8 mouse cellular contexts compared by ENCODE assay signal in the genomic region with DNA sequence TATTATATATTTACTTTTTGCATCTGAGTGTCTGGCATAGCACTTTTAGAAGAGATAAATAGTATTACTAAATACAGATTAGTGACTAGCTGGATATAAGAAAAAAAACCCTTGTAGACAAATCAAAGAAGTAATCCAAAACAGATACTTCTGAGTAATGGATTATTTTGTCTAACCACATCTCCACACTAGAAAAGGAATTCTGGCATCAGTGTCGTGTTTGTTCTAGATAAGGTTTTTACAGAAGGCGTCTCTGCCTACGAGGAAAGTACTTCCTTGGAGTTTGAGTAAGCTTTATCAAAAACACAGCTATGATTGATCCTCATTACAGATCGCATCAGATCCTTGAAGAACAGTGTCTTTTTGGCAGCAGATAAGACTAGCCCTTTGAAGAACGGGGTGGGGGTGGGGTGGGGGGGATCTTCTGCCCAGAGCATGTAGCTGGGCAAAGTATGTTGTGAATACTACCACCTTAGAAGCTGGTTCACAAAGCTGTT. TPM values are rescaled to one million over a fixed set of nuclear protein-coding genes. Genes with fewer than 3 reads are reported as not detected.
A peak's percentile ranks its signal among the peaks of the same experiment; 100 is the strongest.
DNase-seq lines count a peak whose midpoint lies in the region; ATAC-seq and TF ChIP-seq lines count a peak whose summit lies in the region.

No protein-coding gene starts in this region.

- DNase-seq in layer of hippocampus, adult 2 months (ENCODE audit: low spot score in 2 of 2) = no peak
- no peak for DNase-seq in layer of hippocampus, postnatal 14 days (ENCODE audit: low spot score in 2 of 2)
- DNase-seq in embryonic facial prominence, embryonic 11.5 days (ENCODE audit: low spot score) = no peak
- no peak for DNase-seq in intestine, embryonic 14.5 days (ENCODE audit: low spot score)
- DNase-seq in midbrain, postnatal 0 days (ENCODE audit: low spot score) = no peak
- no peak for DNase-seq in urinary bladder, postnatal 10 days (ENCODE audit: low spot score)
- DNase-seq in gastrocnemius, adult 18-20 months (ENCODE audit: low spot score) = no peak
- DNase-seq in cerebellum, postnatal 36 days = no peak

- H3K27me3 ChIP-seq in embryonic facial prominence, embryonic 11.5 days (ENCODE audit: control insufficient read depth, insufficient read depth, low read length) = no peaks in the 10 kb centered on the region
- H3K27me3 ChIP-seq in intestine, embryonic 14.5 days (replicated peaks; ENCODE audit: control insufficient read depth, insufficient read depth, low read length) = no peaks in the 10 kb centered on the region
- H3K27me3 ChIP-seq in midbrain, postnatal 0 days (ENCODE audit: insufficient read depth, low read length) = no peaks in the 10 kb centered on the region

- ATAC-seq in embryonic facial prominence, embryonic 11.5 days (replicated peaks; ENCODE audit: insufficient number of reproducible peaks, low FRiP score, low TSS enrichment, low read depth) = no peak
- ATAC-seq in intestine, embryonic 14.5 days (replicated peaks; ENCODE audit: low FRiP score, low TSS enrichment, low read depth) = no peak
- no peak for ATAC-seq in midbrain, postnatal 0 days (ENCODE audit: low FRiP score)

- H3K4me3 ChIP-seq in layer of hippocampus, adult 2 months = peak overlapping the region; percentile 92
- peak overlapping the region; percentile 80 for H3K4me3 ChIP-seq in embryonic facial prominence, embryonic 11.5 days (ENCODE audit: low read depth, low read length)
- peak overlapping the region; percentile 66 for H3K4me3 ChIP-seq in intestine, embryonic 14.5 days (ENCODE audit: low read depth, low read length)
- peak overlapping the region; percentile 77 for H3K4me3 ChIP-seq in midbrain, postnatal 0 days (ENCODE audit: low read depth, low read length)

- WGBS in embryonic facial prominence, embryonic 11.5 days = 28% methylated on average over 5 of the region's 5 CpGs
- 10% methylated on average over 5 of the region's 5 CpGs for WGBS in intestine, embryonic 14.5 days
- WGBS in midbrain, postnatal 0 days = 19% methylated on average over 5 of the region's 5 CpGs

- no peaks in the 10 kb centered on the region for H3K4me1 ChIP-seq in embryonic facial prominence, embryonic 11.5 days (ENCODE audit: control insufficient read depth, insufficient read depth, low read length)
- peaks cover 19% of the 10 kb centered on the region; the same call in 1 of the 2 replicates for H3K4me1 ChIP-seq in intestine, embryonic 14.5 days (replicated peaks; ENCODE audit: control insufficient read depth, insufficient read depth, low read length)
- no peaks in the 10 kb centered on the region; the same call in 1 of the 2 replicates for H3K4me1 ChIP-seq in midbrain, postnatal 0 days (ENCODE audit: insufficient read depth, low read length)

- peak overlapping the region; percentile 91 for H3K9ac ChIP-seq in embryonic facial prominence, embryonic 11.5 days (replicated peaks; ENCODE audit: low read length)
- H3K9ac ChIP-seq in intestine, embryonic 14.5 days (ENCODE audit: low read length) = peak overlapping the region; percentile 77
- H3K9ac ChIP-seq in midbrain, postnatal 0 days (replicated peaks; ENCODE audit: low read length, poor library complexity, severe bottlenecking) = peak overlapping the region; percentile 88; the same call in 1 of the 2 replicates

- H3K36me3 ChIP-seq in embryonic facial prominence, embryonic 11.5 days (replicated peaks; ENCODE audit: control insufficient read depth, insufficient read depth, low read depth, low read length) = no peaks in the 10 kb centered on the region
- H3K36me3 ChIP-seq in intestine, embryonic 14.5 days (ENCODE audit: control insufficient read depth, insufficient read depth, low read length) = no peaks in the 10 kb centered on the region
- no peaks in the 10 kb centered on the region for H3K36me3 ChIP-seq in midbrain, postnatal 0 days (ENCODE audit: insufficient read depth, low read length)

- H3K9me3 ChIP-seq in embryonic facial prominence, embryonic 11.5 days (replicated peaks; ENCODE audit: control insufficient read depth, low read length) = no peaks in the 10 kb centered on the region
- no peaks in the 10 kb centered on the region for H3K9me3 ChIP-seq in intestine, embryonic 14.5 days (ENCODE audit: control insufficient read depth, low read length)
- no peaks in the 10 kb centered on the region for H3K9me3 ChIP-seq in midbrain, postnatal 0 days (ENCODE audit: low read length)

- no peak for TF ChIP-seq CTCF in layer of hippocampus, adult 2 months (conservative IDR thresholded peaks at IDR 0.05)
- no peak for TF ChIP-seq CTCF in midbrain, postnatal 0 days (IDR thresholded peaks at IDR 0.05)

- H3K4me2 ChIP-seq in embryonic facial prominence, embryonic 11.5 days (ENCODE audit: low read depth, low read length) = peak overlapping the region; percentile 72
- peak overlapping the region; percentile 90 for H3K4me2 ChIP-seq in intestine, embryonic 14.5 days (ENCODE audit: low read length)
- H3K4me2 ChIP-seq in midbrain, postnatal 0 days (ENCODE audit: low read depth, low read length, poor library complexity, severe bottlenecking) = peak overlapping the region; percentile 75

- H3K27ac ChIP-seq in layer of hippocampus, adult 2 months = peak overlapping the region; percentile 93
- H3K27ac ChIP-seq in embryonic facial prominence, embryonic 11.5 days (replicated peaks; ENCODE audit: low read depth, low read length) = no peak overlapping the region
- H3K27ac ChIP-seq in intestine, embryonic 14.5 days (ENCODE audit: low read depth) = peak overlapping the region; percentile 93; the same call in 1 of the 2 replicates
- peak overlapping the region; percentile 91; the same call in 1 of the 2 replicates for H3K27ac ChIP-seq in midbrain, postnatal 0 days (ENCODE audit: low read depth, low read length)

RNA-seq across cellular contexts. Expression of gene Cers5, which starts 1.6 kb away (rescaled TPM):
- total RNA-seq in layer of hippocampus, adult 2 months (2021) = 10 to 100 TPM; 28.4 to 29.9 TPM
- total RNA-seq in layer of hippocampus, postnatal 14 days (2021) = 10 to 100 TPM; 32.6 to 39.3 TPM
- polyA plus RNA-seq in embryonic facial prominence, embryonic 11.5 days (2014; fragmentation: Nextera tagmentation; extraction: Ambion mirVana) = 64.6 and 70.2 TPM in 2 replicates
- 64.7 and 68.7 TPM in 2 replicates for polyA plus RNA-seq in intestine, embryonic 14.5 days (2014; fragmentation: Nextera tagmentation; extraction: Ambion mirVana)
- total RNA-seq in midbrain, postnatal 0 days (2014; rRNA removed) = 93.5 and 94.2 TPM in 2 replicates
- 75.8 and 76.8 TPM in 2 replicates for polyA plus RNA-seq in midbrain, postnatal 0 days (2015; fragmentation: Nextera tagmentation; extraction: Ambion mirVana)
- 1 to 10 TPM; 2.9 to 6.2 TPM for total RNA-seq in gastrocnemius, adult 18-20 months (2021)

RNA-seq across cellular contexts. Expression of gene Cox14, which starts 45.6 kb away (rescaled TPM):
- 100 to 1,000 TPM; 113 to 125 TPM for total RNA-seq in layer of hippocampus, adult 2 months (2021)
- 100 to 1,000 TPM; 124 to 129 TPM for total RNA-seq in layer of hippocampus, postnatal 14 days (2021)
- 122 and 152 TPM in 2 replicates for polyA plus RNA-seq in embryonic facial prominence, embryonic 11.5 days (2014; fragmentation: Nextera tagmentation; extraction: Ambion mirVana)
- polyA plus RNA-seq in intestine, embryonic 14.5 days (2014; fragmentation: Nextera tagmentation; extraction: Ambion mirVana) = 190 and 206 TPM in 2 replicates
- 60.9 and 67.2 TPM in 2 replicates for total RNA-seq in midbrain, postnatal 0 days (2014; rRNA removed)
- polyA plus RNA-seq in midbrain, postnatal 0 days (2015; fragmentation: Nextera tagmentation; extraction: Ambion mirVana) = 165 and 180 TPM in 2 replicates
- 100 to 1,000 TPM; 139 to 156 TPM for total RNA-seq in gastrocnemius, adult 18-20 months (2021)

RNA-seq across cellular contexts. Expression of gene Gpd1, which starts 53.7 kb away (rescaled TPM):
- total RNA-seq in layer of hippocampus, adult 2 months (2021) = 100 to 1,000 TPM; 142 to 148 TPM
- 10 to 100 TPM; 76.3 to 83.1 TPM for total RNA-seq in layer of hippocampus, postnatal 14 days (2021)
- polyA plus RNA-seq in embryonic facial prominence, embryonic 11.5 days (2014; fragmentation: Nextera tagmentation; extraction: Ambion mirVana) = 0.10 and 0.18 TPM in 2 replicates
- polyA plus RNA-seq in intestine, embryonic 14.5 days (2014; fragmentation: Nextera tagmentation; extraction: Ambion mirVana) = 0.17 and 0.35 TPM in 2 replicates
- total RNA-seq in midbrain, postnatal 0 days (2014; rRNA removed) = 2.8 and 3.3 TPM in 2 replicates
- 1.1 and 1.2 TPM in 2 replicates for polyA plus RNA-seq in midbrain, postnatal 0 days (2015; fragmentation: Nextera tagmentation; extraction: Ambion mirVana)
- total RNA-seq in gastrocnemius, adult 18-20 months (2021) = 100 to 1,000 TPM; 366 to 449 TPM

Comparison
In these comparisons a context has a peak if more than half of its experiments do, and no peak if none do; other contexts are left out.
1. RNA of gene Cers5, which starts 1.6 kb away (total RNA-seq): 93.5 to 94.2 TPM in midbrain, postnatal 0 days, 32.6 to 39.3 TPM in layer of hippocampus, postnatal 14 days and 28.4 to 29.9 TPM in layer of hippocampus, adult 2 months; 2.9 to 6.2 TPM in gastrocnemius, adult 18-20 months; every median in the first group is over 4 times any median in the second.
2. RNA of gene Gpd1, which starts 53.7 kb away (total RNA-seq): 366 to 449 TPM in gastrocnemius, adult 18-20 months, 142 to 148 TPM in layer of hippocampus, adult 2 months and 76.3 to 83.1 TPM in layer of hippocampus, postnatal 14 days; 2.8 to 3.3 TPM in midbrain, postnatal 0 days; every median in the first group is over 10 times any median in the second.
3. Peak in every context shown above with its lines, with median percentiles within 50 percentile points of each other: H3K4me3 ChIP-seq, H3K4me2 ChIP-seq and H3K9ac ChIP-seq.